Comparison of ENCODE assay signal across 8 mouse cellular contexts in genomic region chr16:85171976-85172570, GRCm38 (mm10). TPM values are rescaled to one million over a fixed set of nuclear protein-coding genes. Genes with fewer than 3 reads are reported as not detected.
DNase-seq lines count a peak whose midpoint lies in the region; ATAC-seq and TF ChIP-seq lines count a peak whose summit lies in the region.

No protein-coding gene starts in this region.

- peak overlapping the region; percentile 79 for H3K4me3 ChIP-seq in gastrocnemius, adult 2 months
- peak overlapping the region; percentile 70 for H3K4me3 ChIP-seq in kidney, embryonic 15.5 days (replicated peaks)
- peak overlapping the region; percentile 68 for H3K4me3 ChIP-seq in liver, embryonic 12.5 days
- H3K4me3 ChIP-seq in neural tube, embryonic 14.5 days (ENCODE audit: low read depth, low read length): peak overlapping the region; percentile 98

- peak overlapping the region; percentile 92 for H3K9ac ChIP-seq in kidney, embryonic 15.5 days
- H3K9ac ChIP-seq in liver, embryonic 12.5 days: peak overlapping the region; percentile 67
- peak overlapping the region; percentile 98 for H3K9ac ChIP-seq in neural tube, embryonic 14.5 days (replicated peaks; ENCODE audit: low read depth, low read length)

- H3K4me2 ChIP-seq in kidney, embryonic 15.5 days: peak overlapping the region; percentile 80
- H3K4me2 ChIP-seq in liver, embryonic 12.5 days: peak overlapping the region; percentile 89
- peak overlapping the region; percentile 73 for H3K4me2 ChIP-seq in neural tube, embryonic 14.5 days (ENCODE audit: low read depth, low read length)

- TF ChIP-seq CTCF in gastrocnemius, adult 2 months (IDR thresholded peaks at IDR 0.05): peak; percentile 35

- intact Hi-C loops in gastrocnemius, adult 2 months (cut with DNase I): loop anchor here (2.0 to 5.0 kb wide), 3 partner anchors 40 to 127 kb away; no protein-coding TSS in a partner anchor

- ATAC-seq in granulocyte monocyte progenitor cell, adult 5-6 weeks (replicated peaks; ENCODE audit: poor library complexity, severe bottlenecking): peak; percentile 36
- peak; percentile 59 for ATAC-seq in kidney, embryonic 15.5 days (replicated peaks; ENCODE audit: low FRiP score)
- ATAC-seq in liver, embryonic 12.5 days: peak; percentile 38; the same call in 1 of the 2 replicates
- ATAC-seq in neural tube, embryonic 14.5 days (ENCODE audit: low read depth): peak; percentile 62

- no peaks in the 10 kb centered on the region for H3K27me3 ChIP-seq in kidney, embryonic 15.5 days
- peaks cover 40% of the 10 kb centered on the region for H3K27me3 ChIP-seq in liver, embryonic 12.5 days (replicated peaks)
- no peaks in the 10 kb centered on the region for H3K27me3 ChIP-seq in neural tube, embryonic 14.5 days (ENCODE audit: control insufficient read depth, insufficient read depth, low read length)

- peak overlapping the region; percentile 93 for H3K27ac ChIP-seq in gastrocnemius, adult 2 months
- peak overlapping the region; percentile 92 for H3K27ac ChIP-seq in kidney, embryonic 15.5 days
- H3K27ac ChIP-seq in liver, embryonic 12.5 days: no peak overlapping the region
- H3K27ac ChIP-seq in neural tube, embryonic 14.5 days (ENCODE audit: low read depth, low read length): peak overlapping the region; percentile 93

- H3K9me3 ChIP-seq in kidney, embryonic 15.5 days (replicated peaks): no peaks in the 10 kb centered on the region
- H3K9me3 ChIP-seq in liver, embryonic 12.5 days (replicated peaks): no peaks in the 10 kb centered on the region
- no peaks in the 10 kb centered on the region for H3K9me3 ChIP-seq in neural tube, embryonic 14.5 days (ENCODE audit: control insufficient read depth, low read length)

- WGBS in kidney, embryonic 15.5 days: under 1% methylated on average over 10 of the region's 10 CpGs
- 14% methylated on average over 10 of the region's 10 CpGs for whole genome bisulfite sequencing in liver, embryonic 12.5 days (ENCODE audit: insufficient replicate concordance)
- under 1% methylated on average over 10 of the region's 10 CpGs for WGBS in neural tube, embryonic 14.5 days

- no peak for DNase-seq in gastrocnemius, adult 2 months
- no peak for DNase-seq in gastrocnemius, adult 8-10 months (ENCODE audit: low spot score in 2 of 2)
- peak; percentile 69 for DNase-seq in cerebellum, postnatal 25 days
- DNase-seq in spleen, postnatal 4 days (ENCODE audit: low spot score in 2 of 2): no peak

- peaks cover 39% of the 10 kb centered on the region for H3K4me1 ChIP-seq in kidney, embryonic 15.5 days
- H3K4me1 ChIP-seq in liver, embryonic 12.5 days: peaks cover 2% of the 10 kb centered on the region; the same call in 1 of the 2 replicates
- H3K4me1 ChIP-seq in neural tube, embryonic 14.5 days (ENCODE audit: control insufficient read depth, insufficient read depth, low read length): peaks cover 27% of the 10 kb centered on the region

- H3K36me3 ChIP-seq in kidney, embryonic 15.5 days: peaks cover 14% of the 10 kb centered on the region
- no peaks in the 10 kb centered on the region for H3K36me3 ChIP-seq in liver, embryonic 12.5 days
- H3K36me3 ChIP-seq in neural tube, embryonic 14.5 days (ENCODE audit: control insufficient read depth, insufficient read depth, low read length): no peaks in the 10 kb centered on the region

RNA-seq across cellular contexts. Expression of gene App, which starts 1.5 kb away (rescaled TPM):
- total RNA-seq in gastrocnemius, adult 2 months (2021): 100 to 1,000 TPM in 1 of 2 experiments, 10 to 100 TPM in 1; 66.5 to 103 TPM
- total RNA-seq in gastrocnemius, adult 8-10 months (2022): 10 to 100 TPM; 55.2 to 84.5 (median 64.2) TPM
- 47.2 and 63.2 TPM in 2 replicates for total RNA-seq in granulocyte monocyte progenitor cell, adult 5-6 weeks (2014; fragmentation: Nextera tagmentation)
- total RNA-seq in granulocyte monocyte progenitor cell, adult 5-6 weeks (2017): 119 and 121 TPM in 2 replicates
- 269 and 292 TPM in 2 replicates for polyA plus RNA-seq in kidney, embryonic 15.5 days (2015; fragmentation: Nextera tagmentation; extraction: Ambion mirVana)
- polyA plus RNA-seq in liver, embryonic 12.5 days (2016; fragmentation: Nextera tagmentation; extraction: Ambion mirVana): 26.1 and 26.2 TPM in 2 replicates
- polyA plus RNA-seq in neural tube, embryonic 14.5 days (2014; fragmentation: Nextera tagmentation; extraction: Ambion mirVana): 455 and 516 TPM in 2 replicates

Comparison
In these comparisons a context has a peak if more than half of its experiments do, and no peak if none do; other contexts are left out.
1. DNase-seq: peak in cerebellum, postnatal 25 days (2 of 2); none in gastrocnemius, adult 2 months (single experiment), gastrocnemius, adult 8-10 months (0 of 2) and spleen, postnatal 4 days (0 of 2).
2. Peak in every context shown above with its lines, with median percentiles within 50 percentile points of each other: H3K4me3 ChIP-seq, ATAC-seq, H3K4me2 ChIP-seq and H3K9ac ChIP-seq.